Mouse (Mus musculus) gastrocnemius, adult 18-20 months (tissue): ENCODE results near the gene Zfp692. TPM values are rescaled to one million over a fixed set of nuclear protein-coding genes. Genes with fewer than 3 reads are reported as not detected.

Source experiments
- DNase-seq: peaks from one replicate; pipeline ENCODE4 v3.0.0; 2021; ENCODE audit warnings: low spot score
- total RNA-seq, 2 experiments: library from RNA; stranded (reverse); gene quantifications; 2 replicates each; pipeline ENCODE4 v1.2.3; 2021

Gene Zfp692
- total RNA-seq, 2 experiments from 2014 or later: 3.9 to 4.1 TPM

DNA sequence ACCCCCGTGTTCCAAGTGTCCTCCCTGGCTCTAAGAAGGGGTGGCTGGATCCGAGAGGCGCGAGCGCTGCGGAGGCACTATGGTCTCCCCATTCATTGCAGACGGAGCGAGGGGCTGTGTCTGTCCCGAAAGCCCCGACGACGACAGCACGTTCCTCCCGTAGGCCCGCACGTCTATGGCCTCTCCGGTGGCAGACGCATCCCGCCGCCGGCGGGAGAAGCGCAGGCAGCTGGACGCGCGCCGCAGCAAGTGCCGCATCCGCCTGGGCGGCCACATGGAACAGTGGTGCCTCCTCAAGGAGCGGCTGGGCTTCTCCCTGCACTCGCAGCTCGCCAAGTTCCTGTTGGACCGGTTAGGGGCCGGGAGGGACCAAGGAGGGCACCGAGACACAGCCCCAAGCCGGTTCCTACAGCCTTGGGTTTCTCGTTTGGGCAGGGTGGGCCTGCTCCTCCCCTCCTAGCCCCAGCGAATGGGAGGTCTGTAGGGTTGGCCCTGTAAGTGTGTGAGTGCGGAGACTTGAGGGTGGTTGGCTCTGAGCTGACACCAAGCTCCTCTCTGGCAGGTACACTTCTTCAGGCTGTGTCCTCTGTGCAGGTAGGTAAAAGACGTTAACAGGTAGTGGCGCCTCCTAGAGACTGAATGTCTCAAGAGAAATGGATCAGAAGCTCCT is 677 bp downstream of the Zfp692 start:
- peak; percentile 27 for DNase-seq

DNA sequence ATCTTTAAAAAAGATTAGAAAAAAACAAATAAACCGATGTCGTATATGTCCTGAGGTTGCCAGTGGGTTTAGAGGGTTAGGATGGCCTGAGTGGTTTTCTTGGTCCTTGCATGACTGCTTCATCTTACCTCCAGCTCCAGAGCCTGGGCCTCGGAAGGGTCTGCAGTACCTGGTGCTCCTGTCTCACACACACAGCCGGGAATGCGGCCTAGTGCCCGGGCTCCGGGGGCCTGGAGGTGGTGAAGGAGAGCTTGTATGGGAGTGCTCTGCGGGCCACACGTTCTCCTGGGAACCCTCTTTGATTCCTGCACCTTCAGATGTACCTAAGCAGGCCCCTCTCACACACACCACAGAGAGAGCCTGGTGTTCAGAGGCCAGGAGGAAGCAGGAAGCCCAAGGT is 1.8 kb downstream of the Zfp692 start:
- DNase-seq: no peak

DNA sequence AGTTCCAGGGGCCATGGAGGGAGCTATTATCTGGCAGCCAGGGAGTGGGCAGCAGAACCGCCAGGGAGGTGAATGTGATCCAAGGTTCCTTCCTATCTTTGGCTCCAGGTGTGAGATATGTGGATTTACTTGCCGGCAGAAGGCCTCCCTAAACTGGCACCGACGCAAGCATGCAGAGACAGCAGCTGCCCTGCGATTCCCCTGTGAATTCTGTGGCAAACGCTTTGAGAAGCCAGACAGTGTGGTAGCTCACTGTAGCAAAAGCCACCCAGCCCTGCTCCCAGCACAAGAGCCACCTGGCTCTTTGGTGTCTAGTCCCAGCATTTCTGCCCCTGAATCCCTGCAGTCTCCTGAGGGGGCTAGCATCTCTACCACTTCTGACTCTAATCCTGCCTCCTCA is 7.2 kb downstream of the Zfp692 start:
- no peak for DNase-seq

DNA sequence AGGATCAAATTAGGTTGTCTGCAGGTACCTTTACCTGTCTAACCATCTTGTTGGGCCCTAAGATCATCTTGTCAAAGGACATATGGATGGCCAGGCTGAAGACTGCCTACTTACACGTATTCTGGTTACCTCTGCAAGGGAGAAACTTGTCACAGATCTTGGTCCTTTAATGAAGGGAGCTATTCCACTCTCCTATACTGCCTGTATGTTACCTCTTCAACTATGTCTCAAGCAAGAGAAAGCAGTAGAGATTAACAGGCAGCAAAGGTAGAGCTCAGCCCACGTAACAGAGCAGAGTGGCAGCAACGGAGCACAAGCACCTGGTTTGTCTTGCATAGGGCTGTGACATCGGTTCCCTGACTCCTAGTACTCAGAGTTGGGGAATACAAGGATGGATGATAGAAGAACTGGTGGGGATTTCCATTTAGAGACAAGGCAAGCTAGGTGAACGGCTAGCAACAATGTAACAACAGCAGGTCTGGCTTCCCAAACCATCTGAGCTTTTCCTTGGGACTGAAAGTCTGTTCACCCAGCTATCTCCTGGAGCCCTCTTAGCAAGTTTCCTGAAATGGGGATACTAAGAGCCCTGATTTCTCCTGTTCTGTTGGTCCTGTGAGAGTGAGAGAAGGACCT is 8.8 kb downstream of the Zfp692 start:
- DNase-seq: no peak

DNA sequence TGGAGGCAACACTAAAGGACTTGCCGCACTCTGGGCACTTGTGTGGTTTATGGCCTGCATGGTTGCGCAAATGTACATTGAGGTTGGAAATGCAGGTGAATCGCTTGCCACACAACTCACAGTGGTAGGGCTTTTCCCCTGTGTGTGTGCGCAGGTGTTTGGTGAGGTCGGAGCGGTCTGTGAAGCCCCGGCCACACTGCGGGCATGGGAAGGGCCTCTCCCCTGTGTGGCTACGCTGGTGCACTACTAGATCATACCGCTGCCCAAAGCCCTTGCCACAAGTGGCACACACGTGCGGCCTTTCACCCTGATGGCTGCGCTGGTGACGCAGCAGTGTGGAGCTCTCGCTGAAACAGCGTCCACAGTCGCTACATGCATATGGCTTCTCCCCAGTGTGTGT is 9.5 kb downstream of the Zfp692 start:
- DNase-seq: no peak

DNA sequence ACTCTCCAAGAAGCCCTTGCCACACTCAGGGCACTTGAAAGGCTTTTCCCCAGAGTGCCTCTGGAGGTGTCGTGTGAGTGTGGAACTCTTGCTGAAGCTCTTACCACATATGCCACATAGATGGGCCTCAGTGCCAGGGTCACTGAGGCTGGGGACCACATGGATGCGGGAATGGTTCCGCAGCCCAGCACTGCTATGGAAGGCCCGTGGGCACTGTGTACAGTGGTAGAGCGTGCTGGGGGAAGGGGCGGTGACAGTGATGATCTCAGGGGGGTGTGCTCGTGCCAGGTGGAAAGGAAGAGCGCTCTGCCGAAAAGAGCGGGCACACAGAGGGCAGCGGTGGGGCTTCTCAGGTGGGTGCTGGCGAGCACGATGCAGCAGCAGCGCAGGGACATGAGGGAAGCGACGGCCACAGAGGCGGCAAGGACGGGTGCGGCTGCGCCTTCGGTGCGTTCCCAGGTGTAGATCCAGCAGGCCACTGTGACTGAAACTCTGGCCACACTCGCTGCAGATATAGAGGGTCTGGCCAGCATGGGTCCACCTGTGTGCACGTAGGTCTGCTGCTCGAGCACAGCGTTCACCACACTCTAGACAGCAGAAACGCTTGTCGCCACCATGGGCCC is 10.0 kb downstream of the Zfp692 start:
- DNase-seq: no peak

DNA sequence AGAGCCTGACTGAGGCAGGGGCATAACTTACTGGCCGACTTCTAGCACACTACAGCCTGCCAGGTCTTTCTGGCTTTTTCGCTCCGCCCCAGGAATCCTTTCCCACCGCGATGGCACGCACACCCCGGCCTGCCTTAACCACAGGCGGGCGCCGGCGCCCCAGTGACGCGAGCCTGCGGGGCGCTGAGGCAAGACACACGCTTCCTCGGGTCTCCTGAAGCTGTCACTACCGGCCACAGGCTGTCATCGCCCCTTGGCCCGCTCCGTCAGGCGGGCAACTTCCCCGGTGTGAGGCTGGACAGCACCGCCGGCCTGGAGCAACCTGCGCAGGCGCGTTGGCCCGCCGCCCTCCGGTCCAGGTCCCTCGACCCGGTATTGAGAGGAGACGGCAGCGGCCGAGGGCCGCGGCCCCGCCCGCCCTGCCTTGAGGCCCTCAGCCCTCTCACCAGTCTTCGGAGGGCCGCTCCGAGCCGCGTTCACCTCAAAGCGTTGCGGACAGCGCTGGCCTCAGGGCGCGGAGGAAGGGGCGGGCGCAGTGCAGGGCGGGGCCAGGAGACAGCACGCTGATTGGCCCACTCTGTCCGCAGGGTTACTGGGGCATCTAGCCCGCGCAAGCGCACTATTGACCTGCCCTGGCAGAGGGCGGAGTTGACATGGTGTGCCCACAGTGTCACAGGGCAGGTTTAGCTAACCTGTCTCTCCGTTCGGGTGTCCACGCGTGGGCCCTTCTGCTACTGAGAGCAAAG is 16.1 kb downstream of the Zfp692 start:
- DNase-seq: peak; percentile 97

DNA sequence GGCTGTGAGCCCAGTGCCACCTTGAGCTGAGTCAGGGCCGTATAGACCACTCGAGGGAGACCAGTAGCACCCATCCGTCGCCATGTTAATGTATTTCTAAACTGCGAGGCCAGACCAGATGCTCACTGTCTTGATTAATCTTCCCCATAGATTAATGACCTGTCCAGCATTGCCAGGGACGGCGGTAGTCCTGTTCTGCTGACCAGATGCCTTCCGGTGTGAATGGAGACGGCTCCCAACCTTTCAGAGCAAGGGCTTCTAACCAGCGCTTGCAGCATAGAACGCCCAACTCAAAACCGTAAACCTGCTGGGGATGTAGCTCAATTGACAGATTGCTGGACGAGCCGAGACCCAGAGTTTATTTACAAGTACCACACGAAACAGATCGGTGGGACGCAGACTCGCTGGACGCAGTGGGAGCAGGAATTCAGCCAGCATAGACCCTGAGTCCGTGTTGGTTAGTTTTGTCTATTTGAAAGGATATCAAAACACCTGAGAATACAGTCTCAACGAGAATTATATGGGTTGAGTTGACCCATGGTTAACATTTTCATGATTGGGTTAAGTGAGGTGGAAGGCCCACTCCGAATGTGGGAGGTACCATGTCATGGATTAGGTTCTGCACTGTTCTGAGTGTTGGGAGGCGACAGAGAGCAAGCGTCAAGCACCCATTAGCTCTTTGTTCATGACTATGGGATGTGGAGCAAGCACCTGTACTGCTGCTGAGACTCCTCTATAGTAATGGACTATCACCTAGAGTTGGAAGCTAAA is 16.9 kb downstream of the Zfp692 start:
- no peak for DNase-seq

DNA sequence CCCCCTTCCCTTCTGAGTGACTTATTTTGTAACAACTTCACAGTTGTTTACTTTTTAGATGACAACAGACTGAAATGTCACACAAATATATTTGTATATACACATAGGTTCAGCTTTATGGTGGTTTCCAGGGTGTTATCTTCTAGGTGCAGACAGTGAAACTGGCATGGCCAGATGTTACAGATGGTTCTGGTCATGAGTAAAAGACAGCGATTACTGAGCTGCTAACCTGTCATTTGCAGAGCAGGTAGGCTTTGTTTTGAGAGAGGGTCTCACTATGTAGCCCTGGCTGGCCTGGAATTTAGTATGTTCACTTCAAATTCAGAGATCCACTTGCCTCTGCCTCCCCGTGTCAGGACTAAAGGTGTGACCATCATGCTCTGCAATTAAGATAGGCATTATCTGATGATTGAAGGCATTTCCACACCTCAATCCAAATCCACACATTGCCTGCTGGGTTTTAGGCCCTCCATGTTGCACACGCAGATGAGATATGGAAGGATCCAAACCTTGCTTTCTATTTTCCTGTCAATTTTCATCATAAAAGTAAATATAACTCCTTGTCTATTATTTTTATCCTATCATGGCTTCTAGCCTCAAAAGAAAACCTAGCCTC is 17.9 kb downstream of the Zfp692 start:
- no peak for DNase-seq

DNA sequence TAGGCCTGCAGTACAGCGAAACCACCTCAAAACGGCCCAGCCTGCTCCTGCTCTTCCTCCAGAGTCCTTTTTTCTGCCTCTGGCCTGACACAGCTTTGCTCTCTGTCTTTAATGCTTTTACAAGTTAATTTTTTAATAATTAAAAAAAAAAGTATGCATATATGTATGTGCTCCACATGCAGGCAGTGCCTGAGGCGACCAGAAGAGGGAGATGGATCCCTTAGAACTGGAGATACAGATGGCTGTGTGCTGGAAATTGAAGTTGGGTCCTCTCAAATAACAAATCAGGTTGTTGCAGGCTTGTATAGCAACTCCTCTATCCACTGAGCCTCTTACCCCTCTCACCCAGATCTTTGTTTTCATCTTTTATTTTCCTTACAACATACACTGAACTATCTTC is 19.9 kb downstream of the Zfp692 start:
- DNase-seq: no peak

DNA sequence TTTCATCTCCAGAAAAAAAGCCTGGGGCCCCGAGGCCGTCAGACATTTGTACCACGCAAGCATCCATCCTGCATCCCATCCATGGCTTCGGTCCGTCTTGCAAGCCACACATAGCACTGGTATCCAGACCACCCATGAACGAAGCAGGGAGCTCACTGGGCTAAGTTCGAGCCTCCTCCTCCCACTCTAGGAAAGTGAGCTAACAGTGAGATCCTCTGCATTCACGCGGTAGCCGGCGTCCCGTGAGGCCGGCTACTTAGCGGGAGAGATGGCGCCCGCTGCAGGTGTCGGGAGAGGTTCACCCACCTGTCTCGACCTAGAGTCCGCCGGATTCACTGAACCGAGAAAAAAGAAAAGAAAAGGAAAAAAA is 23.0 kb downstream of the Zfp692 start:
- DNase-seq: no peak

DNA sequence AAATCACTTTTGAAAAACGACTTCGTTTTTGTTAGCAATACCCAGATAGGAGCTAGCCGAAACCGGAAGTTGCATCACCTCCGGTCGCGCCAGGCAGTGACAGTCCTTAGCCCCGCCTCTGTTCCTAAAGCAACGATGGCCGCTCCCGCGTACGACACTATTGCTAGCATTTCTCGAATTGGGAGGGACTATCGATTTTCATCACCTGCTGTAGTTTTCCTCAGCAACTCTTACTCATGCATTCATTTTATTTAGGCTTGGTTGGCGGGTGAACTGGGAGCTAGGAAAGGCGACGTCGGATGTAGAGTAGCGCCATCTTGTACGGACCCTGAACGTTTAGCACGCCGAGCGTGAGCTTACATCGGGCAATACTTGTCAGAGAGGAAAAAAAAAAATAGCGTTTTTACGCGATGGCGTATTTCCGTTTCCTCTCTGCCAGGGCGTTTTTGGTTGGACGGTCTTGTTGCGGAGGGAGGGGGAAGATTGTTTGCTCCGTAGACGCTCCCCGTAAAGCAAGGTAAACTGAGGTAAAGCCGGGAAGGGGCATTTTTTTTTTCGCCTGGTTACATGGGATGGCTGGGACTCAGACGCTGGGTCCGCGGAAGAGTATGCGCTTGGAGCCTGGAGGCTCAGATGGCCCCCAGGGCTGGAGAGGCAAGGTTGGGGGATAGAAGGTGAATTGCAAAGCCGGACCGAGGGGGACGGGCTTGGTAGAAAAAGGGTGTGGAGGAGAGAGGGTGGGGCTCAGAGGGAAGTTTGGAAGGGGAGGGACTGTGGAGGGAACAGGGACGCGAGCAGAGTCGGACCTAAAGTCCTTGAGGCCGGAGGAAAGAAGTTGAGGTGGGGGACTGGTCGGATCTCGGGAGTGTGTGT is 23.6 kb downstream of the Zfp692 start, which contains the start of the genes Zfp672 and Sh3bp5l:
Gene Zfp672, minus strand, starts transcription at position 64 of the 873 bp plus-strand sequence.
Gene Sh3bp5l, plus strand, starts transcription at position 449 of the 873 bp plus-strand sequence.
- DNase-seq: peak; percentile 92

DNA sequence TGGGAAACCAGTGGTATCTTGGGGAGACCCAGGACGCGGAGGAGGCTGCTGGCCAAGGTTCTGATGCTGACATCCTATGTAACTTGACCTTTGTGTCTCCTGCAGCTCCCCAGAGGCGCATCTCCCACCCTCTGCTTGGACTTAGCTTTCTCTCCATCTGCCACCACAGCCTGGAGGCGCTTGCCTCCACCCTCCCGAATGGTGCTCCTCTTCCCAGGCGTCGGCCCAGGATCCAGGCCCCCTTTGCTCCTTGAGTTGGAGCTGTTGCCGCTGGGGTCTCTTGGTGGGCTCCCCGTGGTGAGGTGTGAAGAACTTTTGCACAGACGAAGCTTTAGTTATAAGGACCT is 24.3 kb downstream of the Zfp692 start:
- DNase-seq: no peak

DNA sequence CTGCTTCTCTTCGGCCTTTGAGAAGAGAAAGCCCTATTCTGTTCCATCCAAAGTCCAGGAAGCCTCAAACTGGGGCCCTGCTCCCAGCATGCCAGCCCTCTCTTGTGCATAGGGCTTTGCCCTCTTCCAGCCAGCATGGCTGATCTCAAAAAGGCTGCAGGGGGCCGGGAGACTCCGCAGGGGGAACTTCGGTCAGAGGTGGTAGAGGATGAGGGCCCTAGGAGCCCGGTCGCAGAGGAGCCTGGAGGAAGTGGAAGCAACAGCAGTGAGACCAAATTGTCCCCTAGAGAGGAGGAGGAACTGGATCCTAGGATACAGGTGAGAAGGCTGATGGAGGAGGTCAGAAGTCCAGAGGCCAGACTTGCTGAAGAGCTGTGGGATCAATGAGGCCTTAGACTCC is 24.7 kb downstream of the Zfp692 start:
- no peak for DNase-seq

DNA sequence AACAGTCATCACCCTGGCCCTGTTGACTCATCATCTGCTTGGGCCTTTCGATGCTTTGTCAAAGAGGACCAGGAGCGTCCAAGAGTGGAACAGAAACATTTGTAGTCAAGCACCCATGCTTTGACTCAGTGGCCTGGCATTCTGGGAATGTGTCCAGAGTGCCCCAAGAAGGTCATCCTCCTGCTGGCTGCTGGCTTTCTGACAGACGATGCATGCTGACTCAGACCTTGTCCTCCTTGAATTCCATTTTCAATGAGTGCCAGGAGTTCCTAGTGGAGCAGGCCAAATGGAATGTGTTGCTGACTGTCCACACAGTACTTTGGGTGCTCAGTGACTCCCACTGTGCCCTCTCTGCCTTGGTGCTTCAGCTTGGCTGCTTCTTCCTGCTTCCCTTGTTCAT is 27.9 kb downstream of the Zfp692 start:
- peak; percentile 70 for DNase-seq

DNA sequence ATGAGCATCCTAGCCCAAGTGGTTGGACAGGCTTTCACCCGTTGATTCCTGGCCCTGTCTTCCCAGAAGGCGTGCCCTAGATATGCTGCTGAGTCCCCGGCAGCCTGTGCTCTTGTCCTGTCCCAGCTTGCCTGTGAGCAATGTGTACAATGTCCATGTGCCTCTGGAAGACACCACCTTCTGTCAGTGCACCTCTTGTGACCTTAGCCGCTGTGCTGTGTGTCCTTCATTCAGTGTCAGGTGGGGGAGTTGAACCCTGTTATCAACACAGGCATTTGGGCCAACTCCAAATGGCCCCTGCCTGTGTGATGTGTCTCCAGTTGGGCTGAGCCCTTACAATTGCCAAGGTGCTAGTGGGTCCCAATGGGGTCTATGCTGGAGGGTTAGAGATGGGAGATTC is 39.9 kb downstream of the Zfp692 start:
- DNase-seq: no peak

DNA sequence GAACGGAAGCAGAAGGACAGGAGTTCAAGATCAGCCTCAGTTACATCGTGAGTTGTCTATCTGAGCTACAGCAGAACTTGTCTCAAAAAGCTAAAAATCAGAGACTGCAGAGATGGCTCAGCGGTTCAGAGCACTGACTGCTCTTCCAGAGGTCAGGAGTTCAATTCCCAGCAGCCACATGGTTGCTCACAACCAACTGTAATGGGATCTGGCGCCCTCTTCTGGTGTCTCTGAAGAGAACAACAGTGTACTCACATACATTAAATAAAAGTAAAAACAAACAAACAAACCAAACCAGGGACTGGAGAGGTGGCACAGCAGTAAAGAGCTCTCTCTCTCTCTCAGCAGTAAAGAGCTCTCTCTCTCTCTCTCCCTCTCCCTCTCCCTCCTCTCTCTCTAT is 43.8 kb downstream of the Zfp692 start:
- DNase-seq: no peak

DNA sequence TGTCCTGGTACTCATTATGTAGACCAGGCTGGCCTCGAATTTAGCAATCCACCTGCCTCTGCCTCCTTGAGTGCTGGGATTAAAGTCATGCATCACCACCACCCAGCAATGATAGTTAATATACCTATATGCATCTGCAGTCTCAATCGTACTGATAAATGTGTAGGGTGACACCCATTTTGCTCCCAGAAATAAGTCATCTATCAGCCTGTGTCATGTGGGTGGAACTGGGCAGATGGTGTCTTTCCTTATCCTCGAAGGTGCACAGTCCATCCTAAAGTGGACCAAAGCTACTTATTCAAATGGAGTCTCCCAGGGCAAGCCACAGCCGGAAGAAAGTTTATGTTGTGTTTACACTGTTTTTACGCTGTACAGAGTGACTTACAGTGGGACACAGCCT is 44.3 kb downstream of the Zfp692 start:
- DNase-seq: no peak

DNA sequence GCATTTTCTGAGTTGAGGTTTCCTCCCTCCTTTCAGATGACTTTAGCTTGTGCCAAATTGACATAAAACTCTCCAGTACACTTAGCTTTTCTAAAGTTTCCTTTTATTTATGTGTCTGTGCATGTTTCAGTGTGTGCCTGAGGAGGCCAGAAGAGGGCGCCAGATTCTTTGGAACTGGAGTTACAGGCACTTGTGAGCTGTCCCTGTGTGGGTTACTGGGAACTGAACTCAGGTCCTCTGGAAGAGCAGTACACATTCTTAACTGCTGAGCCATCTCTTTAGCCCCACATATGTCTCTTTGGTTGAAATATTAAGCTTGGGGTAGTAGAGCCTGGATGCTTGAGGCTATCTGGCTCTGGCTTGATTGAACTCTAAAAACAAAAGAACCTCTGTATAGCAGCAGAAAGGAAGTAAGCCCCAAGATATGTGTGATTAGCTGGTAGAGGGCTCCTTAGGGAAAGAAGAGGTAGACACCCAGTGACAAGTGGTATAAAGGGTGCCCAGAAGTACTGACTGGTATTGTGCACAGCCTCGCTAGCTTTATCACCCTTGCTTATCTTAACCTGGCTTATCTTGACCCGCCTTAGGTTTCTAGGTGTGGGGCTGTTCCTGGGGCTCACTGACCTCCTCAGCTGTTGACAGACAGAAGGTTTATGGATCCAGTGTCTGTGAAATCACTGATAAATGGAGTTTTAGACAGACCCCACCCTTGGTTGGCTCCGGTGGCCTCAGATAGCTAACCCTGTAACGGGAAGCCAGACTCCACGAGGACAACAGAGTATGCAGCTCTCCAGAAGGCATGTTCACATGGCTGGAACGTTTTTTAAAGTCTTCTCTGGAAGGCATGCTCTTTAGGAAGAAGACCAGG is 46.0 kb downstream of the Zfp692 start:
- no peak for DNase-seq
